Mouse (Mus musculus): ENCODE data around the gene Borcs8.

Gene Borcs8

GRCm38 (mm10) chr8:70134086-70134485 lies 5.2 kb upstream of the Borcs8 start:
- DNase-seq (ENCODE audit: low spot score in 2 of 2), result no peak

- DNase-seq (ENCODE audit: low spot score in 2 of 2), result no peak
Observed at GRCm38 (mm10) chr8:70134931-70135330, 4.4 kb upstream of the Borcs8 start.

GRCm38 (mm10) chr8:70136591-70136990 lies 2.7 kb upstream of the Borcs8 start:
- no peak for DNase-seq (ENCODE audit: low spot score in 2 of 2)

GRCm38 (mm10) chr8:70137890-70138289 lies 1.4 kb upstream of the Borcs8 start:
- DNase-seq (ENCODE audit: low spot score in 2 of 2), result no peak

- DNase-seq (ENCODE audit: low spot score in 2 of 2), result no peak
Observed at GRCm38 (mm10) chr8:70139981-70140380, 682 bp downstream of the Borcs8 start.

- no peak for DNase-seq (ENCODE audit: low spot score in 2 of 2)
Observed at GRCm38 (mm10) chr8:70147678-70148607, 8.6 kb downstream of the Borcs8 start.

GRCm38 (mm10) chr8:70150158-70150557 lies 10.9 kb downstream of the Borcs8 start:
- DNase-seq (ENCODE audit: low spot score in 2 of 2), result no peak

GRCm38 (mm10) chr8:70152537-70153257 lies 13.4 kb downstream of the Borcs8 start:
- peak in 1 of 2 experiments; percentile 66 for DNase-seq (ENCODE audit: low spot score in 2 of 2)

GRCm38 (mm10) chr8:70157240-70157800 lies 18.0 kb downstream of the Borcs8 start:
- no peak for DNase-seq (ENCODE audit: low spot score in 2 of 2)

GRCm38 (mm10) chr8:70158069-70158853 lies 19.0 kb downstream of the Borcs8 start:
- peak; percentile 47 to 59 for DNase-seq (ENCODE audit: low spot score in 2 of 2)

- DNase-seq (ENCODE audit: low spot score in 2 of 2), result no peak
Observed at GRCm38 (mm10) chr8:70159211-70159610, 19.9 kb downstream of the Borcs8 start.

GRCm38 (mm10) chr8:70160015-70160414 lies 20.7 kb downstream of the Borcs8 start:
- DNase-seq (ENCODE audit: low spot score in 2 of 2), result no peak

- DNase-seq (ENCODE audit: low spot score in 2 of 2), result no peak
Observed at GRCm38 (mm10) chr8:70163316-70163715, 24.0 kb downstream of the Borcs8 start.

- DNase-seq (ENCODE audit: low spot score in 2 of 2), result peak in 1 of 2 experiments; percentile 35
Observed at GRCm38 (mm10) chr8:70166504-70167110, 27.3 kb downstream of the Borcs8 start.

- DNase-seq (ENCODE audit: low spot score in 2 of 2), result no peak
Observed at GRCm38 (mm10) chr8:70170116-70170515, 30.8 kb downstream of the Borcs8 start.

GRCm38 (mm10) chr8:70170748-70171147 lies 31.4 kb downstream of the Borcs8 start:
- no peak for DNase-seq (ENCODE audit: low spot score in 2 of 2)

GRCm38 (mm10) chr8:70171240-70171639 lies 31.9 kb downstream of the Borcs8 start:
- no peak for DNase-seq (ENCODE audit: low spot score in 2 of 2)

GRCm38 (mm10) chr8:70172043-70172681 lies 32.9 kb downstream of the Borcs8 start, which contains the start of gene Tmem161a:
Gene Tmem161a (plus strand): TSS chr8:70172356.
- DNase-seq (ENCODE audit: low spot score in 2 of 2), result peak; percentile 87 to 90

GRCm38 (mm10) chr8:70173320-70173719 lies 34.0 kb downstream of the Borcs8 start:
- no peak for DNase-seq (ENCODE audit: low spot score in 2 of 2)

- no peak for DNase-seq (ENCODE audit: low spot score in 2 of 2)
Observed at GRCm38 (mm10) chr8:70174079-70174478, 34.8 kb downstream of the Borcs8 start.

GRCm38 (mm10) chr8:70178231-70178630 lies 38.9 kb downstream of the Borcs8 start:
- no peak for DNase-seq (ENCODE audit: low spot score in 2 of 2)

Data from frontal cortex, postnatal 14 days (tissue).